Mouse (Mus musculus) heart, adult 2 months (tissue): ENCODE data around the gene Fam107b. TPM values are rescaled to one million over a fixed set of nuclear protein-coding genes. Genes with fewer than 3 reads are reported as not detected.

Experiments
- DNase-seq, 2 experiments: peaks; one replicate each; pipeline ENCODE4 v3.0.0; 2021
- H3K27ac ChIP-seq: fragments of 200-600 bp; 2 replicates; pipeline ENCODE4 v1.8.1; 2022
- H3K27me3 ChIP-seq: fragments of 200-500 bp; 2 replicates; pipeline ENCODE4 v1.6.1; 2012; ENCODE audit warnings: mild to moderate bottlenecking, low read length, inconsistent platforms, mixed read lengths; ENCODE audit not compliant: control insufficient read depth, insufficient read depth
- H3K36me3 ChIP-seq: fragments of 200-500 bp; 2 replicates; pipeline ENCODE4 v1.6.1; 2012; ENCODE audit warnings: low read length, inconsistent platforms; ENCODE audit not compliant: control insufficient read depth, insufficient read depth
- H3K4me1 ChIP-seq: fragments of 200-500 bp; 2 replicates; pipeline ENCODE4 v1.6.1; 2011; ENCODE audit warnings: low read length; ENCODE audit not compliant: control insufficient read depth, insufficient read depth
- H3K4me3 ChIP-seq: fragments of 200-600 bp; 2 replicates; pipeline ENCODE4 v1.8.1; 2022
- H3K79me2 ChIP-seq: fragments of 200-500 bp; replicated peaks from 2 replicates; pipeline ENCODE4 v1.6.1; 2012; ENCODE audit warnings: mild to moderate bottlenecking, inconsistent platforms, low read length, moderate library complexity, mixed read lengths; ENCODE audit not compliant: control insufficient read depth, insufficient read depth
- H3K9ac ChIP-seq: fragments of 200-500 bp; 2 replicates; pipeline ENCODE4 v1.6.1; 2012; ENCODE audit warnings: low read depth, mild to moderate bottlenecking, control low read depth, inconsistent platforms, low read length, mixed read lengths
- CTCF ChIP-seq: fragments of 200-600 bp; IDR thresholded peaks from 2 replicates; pipeline ENCODE4 v1.8.1; 2022; ENCODE audit warnings: antibody characterized with exemption, mild to moderate bottlenecking, moderate library complexity
- EP300 ChIP-seq: fragments of 200-500 bp; IDR thresholded peaks from 2 replicates; pipeline ENCODE4 v1.6.1; 2011; ENCODE audit warnings: low read depth, low read length, control low read depth; ENCODE audit not compliant: insufficient read depth
- POLR2A ChIP-seq: fragments of 200-500 bp; IDR thresholded peaks from 2 replicates; pipeline ENCODE4 v1.6.1; 2011; ENCODE audit warnings: mild to moderate bottlenecking, low read depth, low read length, control low read depth; ENCODE audit not compliant: insufficient read depth
- WGBS: fragments of 180-500 bp; shearing (Covaris S2); methylation state at CpG from one replicate; pipeline ENCODE4 v1.1.7; 2018; 5-methylcytosine and 5-hydroxymethylcytosine counted together
- intact Hi-C: fragments of 180-260 bp; cut with DNase I; formaldehyde crosslinking; loops from one replicate; pipeline ENCODE4 v1.15.1; 2025
- polyA plus RNA-seq: library from polyadenylated mRNA; depleted of rRNA; stranded (reverse); fragments of >200 nt; gene quantifications from 2 replicates; pipeline ENCODE4 v1.2.3, GENCODE M21; 2012
- total RNA-seq, 2 experiments: library from RNA; stranded (reverse); gene quantifications; 2 replicates each; pipeline ENCODE4 v1.2.3; 2021

Fam107b gene
- total and polyA plus RNA-seq, 3 experiments: 3.2 to 10.1 (median 5.5) TPM

DNA sequence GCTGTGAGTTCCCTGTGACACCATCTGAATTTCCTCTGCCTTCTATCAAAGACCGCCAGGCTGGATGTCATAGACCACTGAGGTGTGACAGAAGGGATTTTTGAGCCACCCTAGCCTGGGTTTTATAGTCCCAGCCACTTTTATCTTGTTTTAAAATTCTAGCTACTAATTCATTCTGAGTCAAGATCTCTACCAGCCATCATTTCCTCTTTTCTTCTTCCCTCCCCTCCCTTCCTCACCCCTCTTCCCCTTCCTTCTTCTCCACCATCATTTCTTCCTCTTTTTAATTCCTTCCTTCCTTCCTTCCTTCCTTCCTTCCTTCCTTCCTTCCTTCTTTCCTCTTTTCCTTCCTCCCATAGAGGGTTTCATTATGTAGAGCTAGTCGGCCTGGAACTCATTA is 51.9 kb downstream of the Fam107b start:
- no peak for TF ChIP-seq POLR2A
- TF ChIP-seq CTCF: no peak
- no peak for TF ChIP-seq EP300
- WGBS: 91% methylated on average over 2 of the region's 2 CpGs
- intact Hi-C loops: no loop called here

DNA sequence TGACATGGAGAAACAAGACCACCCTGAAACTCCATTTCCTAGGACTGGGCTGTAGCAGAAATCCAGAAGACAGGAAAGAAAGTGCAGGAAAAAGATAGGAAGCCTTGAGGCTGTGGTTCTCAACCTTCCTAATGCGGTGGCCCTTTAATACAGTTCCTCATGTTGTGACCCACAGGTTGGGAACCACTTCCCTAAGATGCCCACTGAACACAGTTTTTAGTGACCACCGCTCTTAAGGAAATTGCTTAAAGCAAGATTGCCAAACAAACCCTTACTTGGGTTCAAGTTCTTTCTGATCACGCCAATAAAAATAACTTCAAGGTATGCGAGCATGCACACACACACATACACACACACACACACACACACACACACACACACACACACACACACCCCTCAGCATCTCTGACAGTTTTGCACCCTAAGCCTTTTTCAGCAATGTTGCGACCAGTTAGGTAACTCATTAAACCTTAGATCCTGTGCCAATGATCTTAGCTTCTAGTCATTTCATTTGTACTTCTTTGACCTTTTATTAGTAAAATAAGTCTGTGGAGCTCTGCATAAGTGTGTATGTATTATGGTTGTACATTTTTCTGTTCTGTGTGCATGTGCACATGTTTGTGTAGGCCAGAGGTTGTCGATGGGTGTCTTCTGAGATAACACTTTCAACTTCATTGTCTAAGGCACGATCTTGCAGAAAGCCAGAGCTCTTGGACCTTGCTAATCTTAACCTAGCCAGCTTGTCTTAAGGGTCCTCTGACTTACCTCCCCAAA is 53.1 kb downstream of the Fam107b start:
- intact Hi-C loops: no loop called here
- no peak overlapping the region for H3K4me3 ChIP-seq
- no peaks in the 10 kb centered on the region for H3K79me2 ChIP-seq
- WGBS: 86% methylated on average over 7 of the region's 7 CpGs
- H3K27ac ChIP-seq: no peak overlapping the region
- no peak overlapping the region for H3K9ac ChIP-seq
- no peaks in the 10 kb centered on the region for H3K4me1 ChIP-seq
- no peaks in the 10 kb centered on the region for H3K36me3 ChIP-seq
- no peaks in the 10 kb centered on the region for H3K27me3 ChIP-seq
- DNase-seq: no peak
- TF ChIP-seq EP300 (no peak), CTCF (no peak), POLR2A (no peak)

More for the DNA sequence above, 51.9 kb downstream of the Fam107b start:
- DNase-seq: no peak
- Histone ChIP-seq H3K27me3 (no peaks in the 10 kb centered on the region), H3K9ac (no peak overlapping the region), H3K4me1 (no peaks in the 10 kb centered on the region), H3K36me3 (no peaks in the 10 kb centered on the region), H3K27ac (no peak overlapping the region), H3K79me2 (no peaks in the 10 kb centered on the region), H3K4me3 (no peak overlapping the region)

DNA sequence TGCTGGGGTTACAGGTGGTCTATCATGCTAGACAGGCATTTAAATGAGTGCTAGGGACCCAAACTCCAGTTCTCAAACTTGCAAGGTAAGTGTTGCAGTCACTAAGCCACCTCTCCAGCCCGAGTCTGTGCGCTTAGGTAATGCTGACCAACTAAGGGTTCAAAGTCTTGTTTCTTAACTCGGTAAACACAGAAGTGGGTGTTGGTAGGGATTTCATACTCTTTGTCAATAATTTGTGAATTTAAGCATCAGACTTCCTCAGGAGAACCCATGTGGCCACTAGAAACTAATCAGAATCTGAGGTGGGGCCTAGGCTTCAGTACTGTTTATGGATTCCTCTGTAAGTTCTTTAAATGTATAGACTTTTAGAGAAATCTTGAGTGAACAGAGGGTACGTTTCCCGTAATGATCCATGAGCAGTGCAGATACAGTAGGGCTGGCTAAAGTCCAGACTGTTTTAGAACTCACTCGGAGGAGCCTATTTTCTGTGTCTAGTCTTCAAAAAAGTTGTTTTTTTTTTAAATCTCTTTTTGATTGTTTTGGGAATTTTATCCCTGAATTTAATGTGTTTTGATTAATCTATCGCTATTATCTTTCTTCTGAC is 53.8 kb downstream of the Fam107b start:
- TF ChIP-seq EP300 (no peak), CTCF (no peak), POLR2A (no peak)
- WGBS: 92% methylated on average over 7 of the region's 7 CpGs
- no peak overlapping the region for H3K9ac ChIP-seq
- no peaks in the 10 kb centered on the region for H3K27me3 ChIP-seq
- H3K27ac ChIP-seq: no peak overlapping the region
- H3K4me3 ChIP-seq: no peak overlapping the region
- H3K79me2 ChIP-seq: no peaks in the 10 kb centered on the region
- no peaks in the 10 kb centered on the region for H3K4me1 ChIP-seq
- intact Hi-C loops: no loop called here
- DNase-seq: no peak
- no peaks in the 10 kb centered on the region for H3K36me3 ChIP-seq

DNA sequence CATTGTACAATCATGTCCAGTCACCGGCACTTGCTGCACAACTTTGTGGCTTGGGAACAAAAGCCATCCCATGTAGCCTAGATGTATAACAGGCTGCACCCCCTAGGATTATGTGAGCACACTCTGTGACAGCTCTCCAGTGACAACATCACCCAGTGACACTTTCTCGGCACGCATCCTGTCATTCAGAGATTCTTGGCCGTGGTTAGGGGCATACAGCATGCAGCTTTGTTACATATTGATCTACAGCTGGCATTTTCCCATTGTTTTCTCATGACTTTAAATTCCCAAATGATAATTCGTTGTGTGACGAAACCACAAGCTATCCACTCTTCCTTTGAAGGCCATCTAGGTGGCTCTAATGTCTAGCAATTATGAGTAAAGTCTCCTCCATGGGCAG is 58.8 kb downstream of the Fam107b start:
- no peaks in the 10 kb centered on the region for H3K27me3 ChIP-seq
- TF ChIP-seq EP300: no peak
- no peak for TF ChIP-seq POLR2A
- TF ChIP-seq CTCF: no peak
- no peak overlapping the region for H3K27ac ChIP-seq
- intact Hi-C loops: no loop called here
- no peak for DNase-seq
- H3K4me1 ChIP-seq: no peaks in the 10 kb centered on the region
- WGBS: 83% methylated on average over 6 of the region's 6 CpGs
- H3K9ac ChIP-seq: no peak overlapping the region
- no peaks in the 10 kb centered on the region for H3K79me2 ChIP-seq
- no peak overlapping the region for H3K4me3 ChIP-seq
- H3K36me3 ChIP-seq: no peaks in the 10 kb centered on the region

DNA sequence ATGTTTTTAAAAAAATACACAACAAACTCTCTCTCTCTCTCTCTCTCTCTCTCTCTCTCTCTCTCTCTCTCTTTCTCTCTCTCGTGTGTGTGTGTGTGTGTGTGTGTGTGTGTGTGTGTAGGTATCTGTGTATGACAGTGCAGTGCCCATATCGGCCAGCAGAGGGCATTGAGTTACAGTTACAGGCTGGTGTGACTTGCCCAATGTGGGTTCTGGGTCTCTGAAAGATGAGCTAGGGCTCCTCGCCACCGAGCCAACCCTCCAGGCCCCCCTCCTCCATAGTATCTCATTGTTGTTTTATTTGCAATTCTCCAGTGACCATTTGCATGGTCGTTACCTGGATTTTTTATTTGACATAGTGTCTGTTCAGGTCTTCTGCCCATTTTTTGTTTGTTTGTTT is 59.5 kb downstream of the Fam107b start:
- Histone ChIP-seq H3K9ac (no peak overlapping the region), H3K4me3 (no peak overlapping the region), H3K36me3 (no peaks in the 10 kb centered on the region), H3K27ac (no peak overlapping the region), H3K79me2 (no peaks in the 10 kb centered on the region), H3K27me3 (no peaks in the 10 kb centered on the region), H3K4me1 (no peaks in the 10 kb centered on the region)
- 82% methylated on average over 5 of the region's 5 CpGs for WGBS
- intact Hi-C loops: no loop called here
- TF ChIP-seq POLR2A: no peak
- TF ChIP-seq EP300: no peak
- peak; percentile 17; the same call in 1 of the 2 replicates for TF ChIP-seq CTCF
- DNase-seq: no peak
